Comparison of ENCODE assay signal across 8 mouse cellular contexts in genomic region chr19:26603906-26604754, GRCm38 (mm10). TPM values are rescaled to one million over a fixed set of nuclear protein-coding genes. Genes with fewer than 3 reads are reported as not detected.
DNase-seq lines count a peak whose midpoint lies in the region; ATAC-seq and TF ChIP-seq lines count a peak whose summit lies in the region.

No protein-coding gene starts in this region.

- peak overlapping the region; percentile 73 for H3K9ac ChIP-seq in heart, embryonic 12.5 days
- H3K9ac ChIP-seq in ES-E14 (ENCODE audit: insufficient read depth, low read depth, low read length, poor library complexity, severe bottlenecking) = peak overlapping the region; percentile 68
- H3K9ac ChIP-seq in forebrain, embryonic 13.5 days = peak overlapping the region; percentile 74
- peak overlapping the region; percentile 58 for H3K9ac ChIP-seq in midbrain, postnatal 0 days (replicated peaks; ENCODE audit: low read length, poor library complexity, severe bottlenecking)

- no peaks in the 10 kb centered on the region for H3K9me3 ChIP-seq in heart, embryonic 12.5 days (replicated peaks)
- H3K9me3 ChIP-seq in ES-E14 (ENCODE audit: control insufficient read depth, insufficient read depth, low read depth, low read length) = no peaks in the 10 kb centered on the region
- H3K9me3 ChIP-seq in forebrain, embryonic 13.5 days (replicated peaks) = no peaks in the 10 kb centered on the region
- H3K9me3 ChIP-seq in midbrain, postnatal 0 days (ENCODE audit: low read length) = no peaks in the 10 kb centered on the region

- H3K36me3 ChIP-seq in heart, embryonic 12.5 days = no peaks in the 10 kb centered on the region
- H3K36me3 ChIP-seq in ES-E14 (ENCODE audit: control insufficient read depth, insufficient read depth, low read length, poor library complexity, severe bottlenecking) = no peaks in the 10 kb centered on the region
- H3K36me3 ChIP-seq in forebrain, embryonic 13.5 days (ENCODE audit: poor library complexity, severe bottlenecking) = no peaks in the 10 kb centered on the region
- H3K36me3 ChIP-seq in midbrain, postnatal 0 days (ENCODE audit: insufficient read depth, low read length) = no peaks in the 10 kb centered on the region

- H3K4me2 ChIP-seq in heart, embryonic 12.5 days = peak overlapping the region; percentile 97
- peak overlapping the region; percentile 100 for H3K4me2 ChIP-seq in forebrain, embryonic 13.5 days
- H3K4me2 ChIP-seq in midbrain, postnatal 0 days (ENCODE audit: low read depth, low read length, poor library complexity, severe bottlenecking) = peak overlapping the region; percentile 97

- H3K27me3 ChIP-seq in heart, embryonic 12.5 days (replicated peaks) = peaks cover 3% of the 10 kb centered on the region; the same call in 1 of the 2 replicates
- H3K27me3 ChIP-seq in forebrain, embryonic 13.5 days = peaks cover 25% of the 10 kb centered on the region
- no peaks in the 10 kb centered on the region for H3K27me3 ChIP-seq in midbrain, postnatal 0 days (ENCODE audit: insufficient read depth, low read length)

- 1% methylated on average over 36 of the region's 36 CpGs for WGBS in heart, embryonic 12.5 days
- 3% methylated on average over 36 of the region's 36 CpGs for WGBS in forebrain, embryonic 13.5 days
- 3% methylated on average over 34 of the region's 36 CpGs for WGBS in midbrain, postnatal 0 days

- no peak for DNase-seq in heart, adult 9 months (ENCODE audit: low spot score in 2 of 2)
- DNase-seq in ES-E14 (ENCODE audit: low read depth, low spot score) = no peak
- DNase-seq in kidney, postnatal 25 days = peak; percentile 64 to 83
- DNase-seq in midbrain, postnatal 0 days (ENCODE audit: low spot score) = no peak
- DNase-seq in adrenal gland, postnatal 4 days (ENCODE audit: low spot score in 2 of 2) = no peak
- no peak for DNase-seq in cerebellum, adult 8-10 months

- H3K4me1 ChIP-seq in heart, embryonic 12.5 days (replicated peaks) = peaks cover 9% of the 10 kb centered on the region
- H3K4me1 ChIP-seq in ES-E14 (ENCODE audit: control insufficient read depth in 2 of 2, insufficient read depth in 2 of 2, low read length in 2 of 2, poor library complexity in 1 of 2) = 0 out of 4 replicates have a peak, but pooled peaks cover 0 to 2% of the 10 kb centered on the region in 2 experiments
- peaks cover 34% of the 10 kb centered on the region for H3K4me1 ChIP-seq in forebrain, embryonic 13.5 days
- peaks cover 5% of the 10 kb centered on the region; the same call in 1 of the 2 replicates for H3K4me1 ChIP-seq in midbrain, postnatal 0 days (ENCODE audit: insufficient read depth, low read length)

- H3K4me3 ChIP-seq in heart, embryonic 12.5 days = peak overlapping the region; percentile 86
- peak overlapping the region; percentile 65 to 85 for H3K4me3 ChIP-seq in ES-E14 (ENCODE audit: insufficient read depth in 1 of 2, low read depth in 1 of 2, low read length in 2 of 2, poor library complexity in 1 of 2, severe bottlenecking in 1 of 2)
- peak overlapping the region; percentile 75 for H3K4me3 ChIP-seq in forebrain, embryonic 13.5 days
- H3K4me3 ChIP-seq in midbrain, postnatal 0 days (ENCODE audit: low read depth, low read length) = peak overlapping the region; percentile 85

- no peak for TF ChIP-seq CTCF in midbrain, postnatal 0 days (IDR thresholded peaks at IDR 0.05)

- H3K27ac ChIP-seq in heart, embryonic 12.5 days (ENCODE audit: poor library complexity, severe bottlenecking) = peak overlapping the region; percentile 95
- H3K27ac ChIP-seq in ES-E14 (ENCODE audit: insufficient read depth, low read depth, low read length, poor library complexity, severe bottlenecking) = no peak overlapping the region
- H3K27ac ChIP-seq in forebrain, embryonic 13.5 days = peak overlapping the region; percentile 92
- peak overlapping the region; percentile 81 for H3K27ac ChIP-seq in midbrain, postnatal 0 days (ENCODE audit: low read depth, low read length)

- ATAC-seq in heart, embryonic 12.5 days (ENCODE audit: insufficient number of reproducible peaks, low FRiP score) = peak; percentile 69
- peak; percentile 63 for ATAC-seq in forebrain, embryonic 13.5 days
- ATAC-seq in midbrain, postnatal 0 days (ENCODE audit: low FRiP score) = peak; percentile 63

- in situ Hi-C loops in ES-E14 (cut with MboI; ENCODE audit: low sequenced_read_pairs in 2 of 2, unreplicated experiment in 2 of 2) = loop anchor here (10.0 kb wide), 2 partner anchors 929 to 999 kb away; partner anchors contain the start of gene Dmrt2 (in 1 of the 2)

TF ChIP-seq in ES-E14, 5 proteins besides CTCF, POLR2A, EP300 and RAD21:
- TF ChIP-seq MAFK (IDR thresholded peaks at IDR 0.05; ENCODE audit: insufficient read depth, low read depth, low read length) (no peak), HCFC1 (IDR thresholded peaks at IDR 0.05; ENCODE audit: borderline replicate concordance, insufficient read depth, low read length) (no peak), CHD2 (IDR thresholded peaks at IDR 0.05; ENCODE audit: low read depth, low read length) (no peak), ZC3H11A (IDR thresholded peaks at IDR 0.05; ENCODE audit: borderline replicate concordance, low read depth, low read length) (no peak), ZNF384 (IDR thresholded peaks at IDR 0.05; ENCODE audit: low read depth, low read length) (no peak)

RNA-seq across cellular contexts. Expression of gene Smarca2, which starts 0.7 kb away (rescaled TPM):
- 31.0 and 34.1 TPM in 2 replicates for polyA plus RNA-seq in heart, embryonic 12.5 days (2016; fragmentation: Nextera tagmentation; extraction: Ambion mirVana)
- 1.1 and 3.7 TPM in 2 replicates for total RNA-seq in ES-E14 (2012; rRNA removed)
- polyA plus RNA-seq in forebrain, embryonic 13.5 days (2015; fragmentation: Nextera tagmentation; extraction: Ambion mirVana) = 83.4 and 84.5 TPM in 2 replicates
- 138 and 139 TPM in 2 replicates for total RNA-seq in midbrain, postnatal 0 days (2014; rRNA removed)
- 131 and 146 TPM in 2 replicates for polyA plus RNA-seq in midbrain, postnatal 0 days (2015; fragmentation: Nextera tagmentation; extraction: Ambion mirVana)
- 100 to 1,000 TPM in 1 of 2 experiments, 10 to 100 TPM in 1; 99.7 to 101 TPM for total RNA-seq in adrenal gland, postnatal 4 days (2021)

Comparison
In these comparisons a context has a peak if more than half of its experiments do, and no peak if none do; other contexts are left out.
1. DNase-seq: peak in kidney, postnatal 25 days (2 of 2); none in heart, adult 9 months (0 of 2), ES-E14 (single experiment), midbrain, postnatal 0 days (single experiment), adrenal gland, postnatal 4 days (0 of 2) and cerebellum, adult 8-10 months (single experiment).
2. RNA of gene Smarca2, which starts 0.7 kb away (total RNA-seq): 138 to 139 TPM in midbrain, postnatal 0 days and 99.7 to 101 TPM in adrenal gland, postnatal 4 days; 1.1 to 3.7 TPM in ES-E14; every median in the first group is over 10 times any median in the second.
3. Peak in every context shown above with its lines, with median percentiles within 50 percentile points of each other: ATAC-seq, H3K4me2 ChIP-seq, H3K4me3 ChIP-seq and H3K9ac ChIP-seq.